In genomic region chr14:122315743-122316142, GRCm38 (mm10) we compare ENCODE assay signal across 19 mouse cellular contexts.
"Had no signal": no experiment of that assay in that cellular context is flagged by ENCODE, and none has a peak within 500 bp of the region (broad histone marks: within the 10 kb centered on the region; RNA-seq: fewer than 3 reads in every experiment).

No protein-coding gene starts in this region.

- ATAC-seq: liver, postnatal 0 days; lung, postnatal 0 days; midbrain, embryonic 13.5 days; midbrain, embryonic 15.5 days had no signal

- DNase-seq: liver, postnatal 0 days; lung, adult 2 months; lung, postnatal 14 days; lung, postnatal 36 days; right cerebral cortex, postnatal 14 days; thymus, adult 2 months; thymus, postnatal 14 days; thymus, postnatal 36 days had no signal

- H3K36me3 ChIP-seq: lung, embryonic 15.5 days; midbrain, embryonic 13.5 days; midbrain, embryonic 15.5 days; neural tube, embryonic 12.5 days; stomach, embryonic 15.5 days had no signal

- H3K9ac ChIP-seq: liver, embryonic 15.5 days; liver, postnatal 0 days; lung, embryonic 15.5 days; midbrain, embryonic 13.5 days; midbrain, embryonic 15.5 days; neural tube, embryonic 12.5 days; stomach, embryonic 15.5 days had no signal

- H3K4me1 ChIP-seq: liver, embryonic 15.5 days; lung, embryonic 15.5 days; megakaryocyte, embryonic 14.5 days; midbrain, embryonic 13.5 days; midbrain, embryonic 15.5 days; neural tube, embryonic 12.5 days; stomach, embryonic 15.5 days had no signal

- H3K4me2 ChIP-seq: liver, embryonic 15.5 days; lung, embryonic 15.5 days; midbrain, embryonic 11.5 days; midbrain, embryonic 13.5 days; midbrain, embryonic 15.5 days; neural tube, embryonic 12.5 days; stomach, embryonic 15.5 days had no signal

- H3K4me3 ChIP-seq: liver, embryonic 15.5 days; lung, embryonic 15.5 days; megakaryocyte, embryonic 14.5 days; midbrain, embryonic 13.5 days; midbrain, embryonic 15.5 days; neural tube, embryonic 12.5 days; stomach, embryonic 15.5 days had no signal

- H3K9me3 ChIP-seq: liver, embryonic 15.5 days; lung, embryonic 15.5 days; midbrain, embryonic 13.5 days; stomach, embryonic 15.5 days had no signal

- H3K27me3 ChIP-seq: liver, embryonic 15.5 days; lung, embryonic 15.5 days; megakaryocyte, embryonic 14.5 days; midbrain, embryonic 13.5 days; midbrain, embryonic 15.5 days; neural tube, embryonic 12.5 days; stomach, embryonic 15.5 days had no signal

- H3K27ac ChIP-seq: liver, embryonic 15.5 days; lung, embryonic 15.5 days; macrophage; midbrain, embryonic 13.5 days; midbrain, embryonic 15.5 days; neural tube, embryonic 12.5 days; stomach, embryonic 15.5 days; stomach, postnatal 0 days had no signal
